Mouse (Mus musculus) limb, embryonic 15.5 days (tissue): ENCODE measurements around the gene Lce1e. TPM values are rescaled to one million over a fixed set of nuclear protein-coding genes. Genes with fewer than 3 reads are reported as not detected.
"Not testable (repeated sequence)": the region's sequence is repeated elsewhere in the genome, so short reads cannot be mapped to it uniquely, and the experiment has no call there.

Source experiments
- ATAC-seq: fragments of 200-750 bp; cut with Nextera tagmentation; 2 replicates; pipeline ENCODE4 v1.8.0; 2017; ENCODE audit warnings: low read depth, moderate TSS enrichment; ENCODE audit not compliant: insufficient number of reproducible peaks, low FRiP score, low TSS enrichment
- H3K27ac ChIP-seq: fragments of 300-500 bp; sonication (generic); 2 replicates; pipeline ENCODE4 v1.5.1; 2015; ENCODE audit warnings: moderate library complexity, mild to moderate bottlenecking, inconsistent platforms
- H3K27me3 ChIP-seq: fragments of 300-500 bp; sonication (generic); 2 replicates; pipeline ENCODE4 v1.6.1; 2015; ENCODE audit warnings: inconsistent platforms
- H3K36me3 ChIP-seq: fragments of 300-500 bp; sonication (generic); 2 replicates; pipeline ENCODE4 v1.6.1; 2015; ENCODE audit warnings: inconsistent platforms
- H3K4me1 ChIP-seq: fragments of 300-500 bp; sonication (generic); 2 replicates; pipeline ENCODE4 v1.6.1; 2015; ENCODE audit warnings: inconsistent platforms
- H3K4me2 ChIP-seq: fragments of 300-500 bp; sonication (generic); 2 replicates; pipeline ENCODE4 v1.6.1; 2015; ENCODE audit warnings: mild to moderate bottlenecking, inconsistent platforms
- H3K4me3 ChIP-seq: fragments of 300-500 bp; sonication (generic); 2 replicates; pipeline ENCODE4 v1.5.1; 2015; ENCODE audit warnings: mild to moderate bottlenecking, inconsistent platforms
- H3K9ac ChIP-seq: fragments of 300-500 bp; sonication (generic); 2 replicates; pipeline ENCODE4 v1.6.1; 2015; ENCODE audit warnings: inconsistent platforms
- H3K9me3 ChIP-seq: fragments of 300-500 bp; sonication (generic); 2 replicates; pipeline ENCODE4 v1.6.1; 2016; ENCODE audit warnings: inconsistent platforms
- WGBS: fragments of 180-500 bp; shearing (Covaris S2); methylation state at CpG from one replicate; pipeline ENCODE4 v1.1.7; 2015; 5-methylcytosine and 5-hydroxymethylcytosine counted together
- polyA plus RNA-seq: library from polyadenylated mRNA; unstranded; fragments of >200 nt; fragmentation: Nextera tagmentation; extraction: Ambion mirVana; gene quantifications from 2 replicates; pipeline ENCODE4 v1.2.1, GENCODE M21; 2015

Gene Lce1e
- 0.84 and 3.9 TPM in 2 replicates for polyA plus RNA-seq

- ATAC-seq: no peak
- no peaks in the 10 kb centered on the region for H3K36me3 ChIP-seq
- H3K27me3 ChIP-seq: no peaks in the 10 kb centered on the region
- H3K4me1 ChIP-seq: no peaks in the 10 kb centered on the region
- WGBS: 81% methylated on average over 2 of the region's 2 CpGs
- H3K9ac ChIP-seq: no peak within 1 kb of the TSS
- no peak within 1 kb of the TSS for H3K4me3 ChIP-seq
- H3K9me3 ChIP-seq: no peaks in the 10 kb centered on the region
- H3K27ac ChIP-seq: no peak within 1 kb of the TSS
- H3K4me2 ChIP-seq: no peak within 1 kb of the TSS
Observed at GRCm38 (mm10) chr3:92708974-92709373, at the start of gene Lce1e. Lce1e (minus strand) TSS chr3:92709074.

GRCm38 (mm10) chr3:92753197-92753596 lies 44.3 kb upstream of the Lce1e start:
- H3K27ac ChIP-seq: no peak overlapping the region
- no peaks in the 10 kb centered on the region for H3K27me3 ChIP-seq
- no peak overlapping the region for H3K4me3 ChIP-seq
- 29% methylated on average over 3 of the region's 3 CpGs for WGBS
- H3K9me3 ChIP-seq: no peaks in the 10 kb centered on the region
- no peak overlapping the region for H3K4me2 ChIP-seq
- no peaks in the 10 kb centered on the region for H3K4me1 ChIP-seq
- no peak overlapping the region for H3K9ac ChIP-seq
- H3K36me3 ChIP-seq: no peaks in the 10 kb centered on the region
- ATAC-seq: no peak

GRCm38 (mm10) chr3:92752238-92752637 lies 43.4 kb upstream of the Lce1e start, which contains the start of gene Lce1g:
Lce1g (minus strand) TSS chr3:92752338.
- WGBS: 85% methylated on average over 1 of the region's 1 CpGs
- ATAC-seq: no peak
- Histone ChIP-seq H3K9me3 (no peaks in the 10 kb centered on the region), H3K27me3 (no peaks in the 10 kb centered on the region), H3K4me3 (no peak within 1 kb of the TSS), H3K9ac (no peak within 1 kb of the TSS), H3K27ac (no peak within 1 kb of the TSS), H3K4me2 (no peak within 1 kb of the TSS), H3K4me1 (no peaks in the 10 kb centered on the region), H3K36me3 (no peaks in the 10 kb centered on the region)

GRCm38 (mm10) chr3:92738996-92739395 lies 30.1 kb upstream of the Lce1e start, which contains the start of gene Gm38119:
Gm38119 (minus strand) TSS chr3:92739096.
- H3K36me3 ChIP-seq: no peaks in the 10 kb centered on the region

GRCm38 (mm10) chr3:92722631-92723030 lies 13.8 kb upstream of the Lce1e start:
- H3K27ac ChIP-seq: no peak overlapping the region
- no peak overlapping the region for H3K9ac ChIP-seq
- no peak for ATAC-seq
- 81% methylated on average over 5 of the region's 5 CpGs for WGBS
- H3K4me3 ChIP-seq: no peak overlapping the region
- H3K27me3 ChIP-seq: no peaks in the 10 kb centered on the region
- no peaks in the 10 kb centered on the region for H3K4me1 ChIP-seq
- H3K9me3 ChIP-seq: no peaks in the 10 kb centered on the region
- no peaks in the 10 kb centered on the region for H3K36me3 ChIP-seq
- H3K4me2 ChIP-seq: no peak overlapping the region

More at GRCm38 (mm10) chr3:92738996-92739395, 30.1 kb upstream of the Lce1e start, which contains the start of gene Gm38119:
- no peaks in the 10 kb centered on the region for H3K27me3 ChIP-seq
- no peak for ATAC-seq
- 81% methylated on average over 1 of the region's 1 CpGs for WGBS
- no peaks in the 10 kb centered on the region for H3K9me3 ChIP-seq
- no peak within 1 kb of the TSS for H3K4me2 ChIP-seq
- H3K4me3 ChIP-seq: no peak within 1 kb of the TSS
- H3K4me1 ChIP-seq: no peaks in the 10 kb centered on the region
- no peak within 1 kb of the TSS for H3K9ac ChIP-seq
- no peak within 1 kb of the TSS for H3K27ac ChIP-seq

GRCm38 (mm10) chr3:92720250-92720649 lies 11.4 kb upstream of the Lce1e start, which contains the start of gene Lce1f:
Lce1f (minus strand) TSS chr3:92720350.
- Histone ChIP-seq H3K27me3 (no peaks in the 10 kb centered on the region), H3K4me2 (no peak within 1 kb of the TSS), H3K9ac (no peak within 1 kb of the TSS), H3K4me3 (no peak within 1 kb of the TSS), H3K9me3 (no peaks in the 10 kb centered on the region), H3K36me3 (no peaks in the 10 kb centered on the region), H3K4me1 (no peaks in the 10 kb centered on the region), H3K27ac (no peak within 1 kb of the TSS)
- 66% methylated on average over 3 of the region's 3 CpGs for WGBS
- ATAC-seq: no peak

- Histone ChIP-seq H3K4me2 (no peak overlapping the region), H3K4me1 (no peaks in the 10 kb centered on the region), H3K9ac (no peak overlapping the region), H3K4me3 (no peak overlapping the region), H3K27ac (no peak overlapping the region), H3K36me3 (no peaks in the 10 kb centered on the region), H3K9me3 (no peaks in the 10 kb centered on the region), H3K27me3 (no peaks in the 10 kb centered on the region)
- no peak for ATAC-seq
Observed at GRCm38 (mm10) chr3:92715122-92715521, 6.2 kb upstream of the Lce1e start.

- Histone ChIP-seq H3K9ac (no peak overlapping the region), H3K36me3 (no peaks in the 10 kb centered on the region), H3K9me3 (no peaks in the 10 kb centered on the region), H3K27ac (no peak overlapping the region), H3K4me2 (no peak overlapping the region), H3K27me3 (no peaks in the 10 kb centered on the region), H3K4me1 (no peaks in the 10 kb centered on the region), H3K4me3 (no peak overlapping the region)
- ATAC-seq: no peak
- 14% methylated on average over 1 of the region's 1 CpGs for WGBS
Observed at GRCm38 (mm10) chr3:92694613-92695012, 14.3 kb downstream of the Lce1e start.

GRCm38 (mm10) chr3:92691688-92692087 lies 17.2 kb downstream of the Lce1e start:
- Histone ChIP-seq H3K27me3 (no peaks in the 10 kb centered on the region), H3K4me1 (no peaks in the 10 kb centered on the region), H3K36me3 (no peaks in the 10 kb centered on the region), H3K9ac (no peak overlapping the region), H3K4me2 (no peak overlapping the region), H3K27ac (no peak overlapping the region), H3K9me3 (no peaks in the 10 kb centered on the region), H3K4me3 (no peak overlapping the region)
- ATAC-seq: no peak

GRCm38 (mm10) chr3:92689154-92689553 lies 19.7 kb downstream of the Lce1e start:
- H3K27me3 ChIP-seq, H3K9me3 ChIP-seq, H3K9ac ChIP-seq, ATAC-seq, H3K4me2 ChIP-seq, H3K36me3 ChIP-seq, H3K27ac ChIP-seq, H3K4me3 ChIP-seq, H3K4me1 ChIP-seq: not testable (repeated sequence)
- WGBS: 80% methylated on average over 16 of the region's 16 CpGs

- no peaks in the 10 kb centered on the region for H3K4me1 ChIP-seq
- no peak within 1 kb of the TSS for H3K9ac ChIP-seq
- WGBS: 41% methylated on average over 2 of the region's 2 CpGs
- H3K36me3 ChIP-seq: no peaks in the 10 kb centered on the region
- no peaks in the 10 kb centered on the region for H3K27me3 ChIP-seq
- ATAC-seq: no peak
- H3K4me2 ChIP-seq: no peak within 1 kb of the TSS
- H3K27ac ChIP-seq: no peak within 1 kb of the TSS
- H3K4me3 ChIP-seq: no peak within 1 kb of the TSS
- H3K9me3 ChIP-seq: no peaks in the 10 kb centered on the region
Observed at GRCm38 (mm10) chr3:92687110-92687509, 21.8 kb downstream of the Lce1e start, which contains the start of gene Lce1d. Lce1d (minus strand) TSS chr3:92687210.

- no peak within 1 kb of the TSS for H3K4me3 ChIP-seq
- no peaks in the 10 kb centered on the region for H3K36me3 ChIP-seq
- no peak within 1 kb of the TSS for H3K9ac ChIP-seq
- no peak within 1 kb of the TSS for H3K4me2 ChIP-seq
- no peaks in the 10 kb centered on the region for H3K9me3 ChIP-seq
- no peaks in the 10 kb centered on the region for H3K27me3 ChIP-seq
- WGBS: 83% methylated on average over 4 of the region's 4 CpGs
- no peak within 1 kb of the TSS for H3K27ac ChIP-seq
- no peak for ATAC-seq
- no peaks in the 10 kb centered on the region for H3K4me1 ChIP-seq
Observed at GRCm38 (mm10) chr3:92678947-92679346, 29.9 kb downstream of the Lce1e start, which contains the start of gene Lce1c. Lce1c (plus strand) TSS chr3:92679247.

GRCm38 (mm10) chr3:92670215-92670614 lies 38.7 kb downstream of the Lce1e start, which contains the start of gene Lce1a2:
Lce1a2 (minus strand) TSS chr3:92670315.
- Histone ChIP-seq H3K27me3 (no peaks in the 10 kb centered on the region), H3K4me2 (no peak within 1 kb of the TSS), H3K27ac (no peak within 1 kb of the TSS), H3K9me3 (no peaks in the 10 kb centered on the region), H3K36me3 (no peaks in the 10 kb centered on the region), H3K4me3 (no peak within 1 kb of the TSS), H3K4me1 (no peaks in the 10 kb centered on the region), H3K9ac (no peak within 1 kb of the TSS)
- no peak for ATAC-seq
